Mouse (Mus musculus): ENCODE data around the gene Ulk4.
A peak's percentile ranks its signal among the peaks of the same experiment; 100 is the strongest.

Gene Ulk4

GRCm38 (mm10) chr9:121303748-121304147 is 26.8 kb upstream of the Ulk4 start:
- H3K27me3 ChIP-seq (ENCODE audit: insufficient read depth, low read length): peaks cover 3% of the 10 kb centered on the region
- H3K4me3 ChIP-seq (replicated peaks; ENCODE audit: low read length): peak overlapping the region; percentile 60
- H3K36me3 ChIP-seq (ENCODE audit: insufficient read depth, low read length): peaks cover 45% of the 10 kb centered on the region
- H3K4me1 ChIP-seq (replicated peaks; ENCODE audit: low read depth, low read length): peaks cover 93% of the 10 kb centered on the region
- TF ChIP-seq CTCF (conservative IDR thresholded peaks at IDR 0.05; ENCODE audit: low read length) (no peak), POU5F1 (IDR thresholded peaks at IDR 0.05; ENCODE audit: borderline replicate concordance, low read length) (no peak), NANOG (IDR thresholded peaks at IDR 0.05; ENCODE audit: borderline replicate concordance, low read length) (0 out of 2 replicates have a peak, but pooled peaks have one; percentile 3)
- no peaks in the 10 kb centered on the region for H3K9me3 ChIP-seq (ENCODE audit: low read length)

GRCm38 (mm10) chr9:121303086-121303485 is 26.1 kb upstream of the Ulk4 start:
- H3K27me3 ChIP-seq (ENCODE audit: insufficient read depth, low read length): peaks cover 9% of the 10 kb centered on the region
- H3K4me1 ChIP-seq (replicated peaks; ENCODE audit: low read depth, low read length): peaks cover 94% of the 10 kb centered on the region
- peak overlapping the region; percentile 60 for H3K4me3 ChIP-seq (replicated peaks; ENCODE audit: low read length)
- TF ChIP-seq CTCF (conservative IDR thresholded peaks at IDR 0.05; ENCODE audit: low read length): no peak
- TF ChIP-seq NANOG (IDR thresholded peaks at IDR 0.05; ENCODE audit: borderline replicate concordance, low read length): no peak
- TF ChIP-seq POU5F1 (IDR thresholded peaks at IDR 0.05; ENCODE audit: borderline replicate concordance, low read length): no peak
- no peaks in the 10 kb centered on the region for H3K9me3 ChIP-seq (ENCODE audit: low read length)
- peaks cover 45% of the 10 kb centered on the region for H3K36me3 ChIP-seq (ENCODE audit: insufficient read depth, low read length)

GRCm38 (mm10) chr9:121302543-121302942 is 25.5 kb upstream of the Ulk4 start:
- Histone ChIP-seq H3K4me3 (replicated peaks; ENCODE audit: low read length) (no peak overlapping the region), H3K27me3 (ENCODE audit: insufficient read depth, low read length) (peaks cover 13% of the 10 kb centered on the region), H3K36me3 (ENCODE audit: insufficient read depth, low read length) (peaks cover 45% of the 10 kb centered on the region), H3K9me3 (ENCODE audit: low read length) (no peaks in the 10 kb centered on the region), H3K4me1 (replicated peaks; ENCODE audit: low read depth, low read length) (peaks cover 92% of the 10 kb centered on the region)
- TF ChIP-seq NANOG (IDR thresholded peaks at IDR 0.05; ENCODE audit: borderline replicate concordance, low read length) (no peak), POU5F1 (IDR thresholded peaks at IDR 0.05; ENCODE audit: borderline replicate concordance, low read length) (no peak), CTCF (conservative IDR thresholded peaks at IDR 0.05; ENCODE audit: low read length) (peak; percentile 68)

GRCm38 (mm10) chr9:121301041-121301920 is 24.3 kb upstream of the Ulk4 start:
- no peaks in the 10 kb centered on the region for H3K9me3 ChIP-seq (ENCODE audit: low read length)
- H3K4me1 ChIP-seq (replicated peaks; ENCODE audit: low read depth, low read length): peaks cover 87% of the 10 kb centered on the region
- no peak for TF ChIP-seq NANOG (IDR thresholded peaks at IDR 0.05; ENCODE audit: borderline replicate concordance, low read length)
- TF ChIP-seq CTCF (conservative IDR thresholded peaks at IDR 0.05; ENCODE audit: low read length): no peak
- no peak for TF ChIP-seq POU5F1 (IDR thresholded peaks at IDR 0.05; ENCODE audit: borderline replicate concordance, low read length)
- peaks cover 35% of the 10 kb centered on the region for H3K36me3 ChIP-seq (ENCODE audit: insufficient read depth, low read length)
- H3K27me3 ChIP-seq (ENCODE audit: insufficient read depth, low read length): peaks cover 22% of the 10 kb centered on the region
- peak overlapping the region; percentile 90 for H3K4me3 ChIP-seq (replicated peaks; ENCODE audit: low read length)

GRCm38 (mm10) chr9:121299976-121300570 is 23.1 kb upstream of the Ulk4 start:
- Histone ChIP-seq H3K4me3 (replicated peaks; ENCODE audit: low read length) (peak overlapping the region; percentile 90), H3K27me3 (ENCODE audit: insufficient read depth, low read length) (peaks cover 33% of the 10 kb centered on the region), H3K36me3 (ENCODE audit: insufficient read depth, low read length) (peaks cover 27% of the 10 kb centered on the region), H3K4me1 (replicated peaks; ENCODE audit: low read depth, low read length) (peaks cover 79% of the 10 kb centered on the region), H3K9me3 (ENCODE audit: low read length) (no peaks in the 10 kb centered on the region)
- TF ChIP-seq CTCF (conservative IDR thresholded peaks at IDR 0.05; ENCODE audit: low read length): no peak

- Histone ChIP-seq H3K4me1 (replicated peaks; ENCODE audit: low read depth, low read length) (peaks cover 74% of the 10 kb centered on the region), H3K36me3 (ENCODE audit: insufficient read depth, low read length) (peaks cover 22% of the 10 kb centered on the region), H3K27me3 (ENCODE audit: insufficient read depth, low read length) (peaks cover 41% of the 10 kb centered on the region), H3K9me3 (ENCODE audit: low read length) (no peaks in the 10 kb centered on the region), H3K4me3 (replicated peaks; ENCODE audit: low read length) (peak overlapping the region; percentile 90)
- TF ChIP-seq CTCF (conservative IDR thresholded peaks at IDR 0.05; ENCODE audit: low read length) (no peak), POU5F1 (IDR thresholded peaks at IDR 0.05; ENCODE audit: borderline replicate concordance, low read length) (no peak), NANOG (IDR thresholded peaks at IDR 0.05; ENCODE audit: borderline replicate concordance, low read length) (no peak)
Observed at GRCm38 (mm10) chr9:121299223-121299755, 22.3 kb upstream of the Ulk4 start.

GRCm38 (mm10) chr9:121298411-121299091 is 21.6 kb upstream of the Ulk4 start:
- peaks cover 48% of the 10 kb centered on the region for H3K27me3 ChIP-seq (ENCODE audit: insufficient read depth, low read length)
- H3K4me3 ChIP-seq (replicated peaks; ENCODE audit: low read length): peak overlapping the region; percentile 90
- peaks cover 69% of the 10 kb centered on the region for H3K4me1 ChIP-seq (replicated peaks; ENCODE audit: low read depth, low read length)
- no peaks in the 10 kb centered on the region for H3K9me3 ChIP-seq (ENCODE audit: low read length)
- H3K36me3 ChIP-seq (ENCODE audit: insufficient read depth, low read length): peaks cover 17% of the 10 kb centered on the region; the same call in 1 of the 2 replicates
- TF ChIP-seq NANOG (IDR thresholded peaks at IDR 0.05; ENCODE audit: borderline replicate concordance, low read length) (no peak), CTCF (conservative IDR thresholded peaks at IDR 0.05; ENCODE audit: low read length) (no peak), POU5F1 (IDR thresholded peaks at IDR 0.05; ENCODE audit: borderline replicate concordance, low read length) (no peak)

- H3K27me3 ChIP-seq (ENCODE audit: insufficient read depth, low read length): peaks cover 53% of the 10 kb centered on the region
- TF ChIP-seq CTCF (conservative IDR thresholded peaks at IDR 0.05; ENCODE audit: low read length) (no peak), NANOG (IDR thresholded peaks at IDR 0.05; ENCODE audit: borderline replicate concordance, low read length) (no peak), POU5F1 (IDR thresholded peaks at IDR 0.05; ENCODE audit: borderline replicate concordance, low read length) (no peak)
- H3K36me3 ChIP-seq (ENCODE audit: insufficient read depth, low read length): peaks cover 12% of the 10 kb centered on the region; the same call in 1 of the 2 replicates
- no peaks in the 10 kb centered on the region for H3K9me3 ChIP-seq (ENCODE audit: low read length)
- H3K4me3 ChIP-seq (replicated peaks; ENCODE audit: low read length): peak overlapping the region; percentile 90
- peaks cover 64% of the 10 kb centered on the region for H3K4me1 ChIP-seq (replicated peaks; ENCODE audit: low read depth, low read length)
Observed at GRCm38 (mm10) chr9:121298065-121298398, 21.0 kb upstream of the Ulk4 start.

Data from E14TG2a.4 (cell line).